Mouse (Mus musculus) thymus, adult 2 months (tissue): ENCODE measurements around the gene Gm39566.

Experiments
- CTCF ChIP-seq: fragments of 200-500 bp; IDR thresholded peaks from 2 replicates; pipeline ENCODE4 v1.5.1; 2012; ENCODE audit warnings: mild to moderate bottlenecking, control low read depth, low read length, moderate library complexity, borderline replicate concordance; ENCODE audit not compliant: control insufficient read depth, poor library complexity, insufficient read depth; ENCODE audit errors: extremely low read depth
- POLR2A ChIP-seq: fragments of 200-500 bp; IDR thresholded peaks from 2 replicates; pipeline ENCODE4 v1.6.1; 2012; ENCODE audit warnings: mild to moderate bottlenecking, low read length, control low read depth, moderate library complexity; ENCODE audit not compliant: control insufficient read depth, poor library complexity, insufficient read depth; ENCODE audit errors: extremely low read depth

GRCm38 (mm10) chr11:69799394-69800137, 15.5 kb downstream of the Gm39566 start:
- TF ChIP-seq CTCF (no peak), POLR2A (no peak)
